Mouse (Mus musculus): ENCODE results near the gene Tsr3.

DNA sequence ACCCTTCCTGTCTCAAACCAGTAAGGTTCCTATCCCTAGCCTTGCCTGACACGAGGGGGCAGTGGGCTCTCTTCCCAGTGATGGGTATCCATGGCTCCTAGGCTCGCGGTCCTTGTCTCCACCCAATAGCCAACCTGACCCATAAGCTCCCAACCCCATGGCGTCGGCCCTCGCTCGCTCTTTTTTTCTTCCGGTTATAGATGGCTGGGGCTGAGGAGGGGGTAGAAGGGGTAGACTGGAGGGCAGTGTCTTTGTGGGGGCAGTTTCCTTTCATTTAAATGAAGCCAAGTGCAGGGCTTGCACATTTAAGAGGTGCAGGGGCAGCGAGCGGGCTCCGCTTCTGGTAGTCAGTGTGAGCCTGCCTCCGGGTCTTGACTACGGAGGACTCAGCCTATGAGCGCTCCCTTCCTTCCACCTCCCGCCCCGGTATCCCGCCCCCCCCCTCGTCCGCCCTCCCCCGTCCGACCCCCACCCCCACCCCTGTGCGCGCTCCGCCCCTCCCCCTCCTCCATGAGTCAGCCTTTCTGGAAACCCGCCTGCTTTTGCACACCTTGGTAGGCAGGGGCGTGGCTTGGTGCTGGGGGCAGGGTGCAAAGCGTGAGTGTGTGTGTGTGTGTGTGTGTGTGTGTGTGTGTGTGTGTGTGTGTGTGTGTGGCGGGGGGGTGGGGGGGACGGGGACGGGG, 18.0 kb upstream of the Tsr3 start:
- TF ChIP-seq EP300 (IDR thresholded peaks at IDR 0.05; ENCODE audit: low read depth), result no peak
- TF ChIP-seq CTCF (IDR thresholded peaks at IDR 0.05; ENCODE audit: low read depth), result no peak
